Mouse (Mus musculus): ENCODE results near the gene Grin2a.
A peak's percentile ranks its signal among the peaks of the same experiment; 100 is the strongest.

Grin2a gene

GRCm38 (mm10) chr16:9742443-9742842 is 252.9 kb downstream of the Grin2a start:
- DNase-seq, result no peak

- no peak for DNase-seq
These were observed 256.7 kb downstream of the Grin2a start for GRCm38 (mm10) chr16:9738679-9739078.

GRCm38 (mm10) chr16:9737131-9737530 is 258.2 kb downstream of the Grin2a start:
- DNase-seq, result no peak

GRCm38 (mm10) chr16:9735365-9736080 is 259.8 kb downstream of the Grin2a start:
- DNase-seq, result no peak

- DNase-seq, result no peak
These were observed 267.8 kb downstream of the Grin2a start for GRCm38 (mm10) chr16:9727603-9728002.

- DNase-seq, result peak; percentile 28
These were observed 269.7 kb downstream of the Grin2a start for GRCm38 (mm10) chr16:9725578-9726113.

GRCm38 (mm10) chr16:9711398-9711797 is 284.0 kb downstream of the Grin2a start:
- DNase-seq, result no peak

GRCm38 (mm10) chr16:9709921-9710320 is 285.4 kb downstream of the Grin2a start:
- DNase-seq, result no peak

- no peak for DNase-seq
These were observed 298.2 kb downstream of the Grin2a start for GRCm38 (mm10) chr16:9697141-9697540.

GRCm38 (mm10) chr16:9694081-9694480 is 301.3 kb downstream of the Grin2a start:
- DNase-seq, result no peak

GRCm38 (mm10) chr16:9688523-9689140 is 306.7 kb downstream of the Grin2a start:
- DNase-seq, result no peak

GRCm38 (mm10) chr16:9680572-9680971 is 314.8 kb downstream of the Grin2a start:
- DNase-seq, result no peak

GRCm38 (mm10) chr16:9679994-9680393 is 315.4 kb downstream of the Grin2a start:
- DNase-seq, result peak; percentile 48

GRCm38 (mm10) chr16:9678750-9679149 is 316.6 kb downstream of the Grin2a start:
- no peak for DNase-seq

- peak; percentile 11 for DNase-seq
These were observed 323.0 kb downstream of the Grin2a start for GRCm38 (mm10) chr16:9672390-9672789.

- no peak for DNase-seq
These were observed 324.1 kb downstream of the Grin2a start for GRCm38 (mm10) chr16:9671222-9671621.

- DNase-seq, result no peak
These were observed 324.6 kb downstream of the Grin2a start for GRCm38 (mm10) chr16:9670750-9671161.

- DNase-seq, result no peak
These were observed 329.5 kb downstream of the Grin2a start for GRCm38 (mm10) chr16:9665896-9666295.

- DNase-seq, result no peak
These were observed 331.3 kb downstream of the Grin2a start for GRCm38 (mm10) chr16:9664060-9664459.

GRCm38 (mm10) chr16:9663508-9663907 is 331.9 kb downstream of the Grin2a start:
- no peak for DNase-seq

- DNase-seq, result peak; percentile 9
These were observed 369.5 kb downstream of the Grin2a start for GRCm38 (mm10) chr16:9625652-9626444.

- no peak for DNase-seq
These were observed 371.0 kb downstream of the Grin2a start for GRCm38 (mm10) chr16:9624346-9624745.

GRCm38 (mm10) chr16:9618206-9618605 is 377.2 kb downstream of the Grin2a start:
- DNase-seq, result no peak
